Mouse (Mus musculus) heart, postnatal 0 days (tissue): ENCODE measurements around the gene Rp9. TPM values are rescaled to one million over a fixed set of nuclear protein-coding genes. Genes with fewer than 3 reads are reported as not detected.
A peak's percentile ranks its signal among the peaks of the same experiment; 100 is the strongest.

Experiments used
- ATAC-seq: fragments of 200-750 bp; cut with Nextera tagmentation; 2 replicates; pipeline ENCODE4 v1.8.0; 2017; ENCODE audit warnings: low read depth, moderate number of reproducible peaks, moderate library complexity; ENCODE audit not compliant: insufficient read depth
- DNase-seq: peaks from one replicate; pipeline ENCODE4 v3.0.0-alpha.2; 2016; ENCODE audit warnings: low spot score
- H3K27ac ChIP-seq: fragments of 300-500 bp; sonication (generic); 2 replicates; pipeline ENCODE4 v1.5.1; 2014; ENCODE audit warnings: low read depth, mild to moderate bottlenecking
- H3K27me3 ChIP-seq: fragments of 300-500 bp; sonication (generic); 2 replicates; pipeline ENCODE4 v1.6.1; 2014; ENCODE audit warnings: low read length, mixed read lengths; ENCODE audit not compliant: control insufficient read depth, insufficient read depth
- H3K36me3 ChIP-seq: fragments of 300-500 bp; sonication (generic); replicated peaks from 2 replicates; pipeline ENCODE4 v1.6.1; 2014; ENCODE audit warnings: low read length, mixed read lengths; ENCODE audit not compliant: control insufficient read depth, insufficient read depth
- H3K4me1 ChIP-seq: fragments of 300-500 bp; sonication (generic); 2 replicates; pipeline ENCODE4 v1.6.1; 2014; ENCODE audit warnings: antibody characterized with exemption; ENCODE audit not compliant: control insufficient read depth, insufficient read depth
- H3K4me2 ChIP-seq: fragments of 300-500 bp; sonication (generic); 2 replicates; pipeline ENCODE4 v1.6.1; 2014; ENCODE audit warnings: low read depth, mild to moderate bottlenecking, low read length, moderate library complexity
- H3K4me3 ChIP-seq: fragments of 300-500 bp; sonication (generic); 2 replicates; pipeline ENCODE4 v1.5.1; 2014; ENCODE audit warnings: low read depth, low read length
- H3K9ac ChIP-seq: fragments of 300-500 bp; sonication (generic); replicated peaks from 2 replicates; pipeline ENCODE4 v1.6.1; 2014; ENCODE audit warnings: low read depth, low read length, mixed read lengths
- H3K9me3 ChIP-seq: fragments of 300-500 bp; sonication (generic); replicated peaks from 2 replicates; pipeline ENCODE4 v1.6.1; 2016; ENCODE audit warnings: low read length; ENCODE audit not compliant: control insufficient read depth
- CTCF ChIP-seq: IDR thresholded peaks from 2 replicates; pipeline ENCODE4 v1.5.1; 2016; ENCODE audit warnings: antibody characterized with exemption, control low read depth, low read depth
- EP300 ChIP-seq: IDR thresholded peaks from 2 replicates; pipeline ENCODE4 v1.6.1; 2016; ENCODE audit warnings: antibody characterized with exemption, low read depth
- WGBS: fragments of 180-500 bp; shearing (Covaris S2); extraction: QIAGEN DNeasy Blood & Tissue Kit; methylation state at CpG from one replicate; pipeline ENCODE4 v1.1.7; 2014; 5-methylcytosine and 5-hydroxymethylcytosine counted together
- polyA plus RNA-seq: library from polyadenylated mRNA; unstranded; fragments of >200 nt; fragmentation: Nextera tagmentation; extraction: Ambion mirVana; gene quantifications from 2 replicates; pipeline ENCODE4 v1.2.1, GENCODE M21; 2015
- total RNA-seq: library from RNA; depleted of rRNA; stranded (reverse); fragments of >200 nt; gene quantifications from 2 replicates; pipeline ENCODE4 v1.2.3, GENCODE M21; 2014; ENCODE audit warnings: low replicate concordance

Gene Rp9
- total and polyA plus RNA-seq, 2 experiments from 2014 or later, result 41.5 to 50.9 TPM

DNA sequence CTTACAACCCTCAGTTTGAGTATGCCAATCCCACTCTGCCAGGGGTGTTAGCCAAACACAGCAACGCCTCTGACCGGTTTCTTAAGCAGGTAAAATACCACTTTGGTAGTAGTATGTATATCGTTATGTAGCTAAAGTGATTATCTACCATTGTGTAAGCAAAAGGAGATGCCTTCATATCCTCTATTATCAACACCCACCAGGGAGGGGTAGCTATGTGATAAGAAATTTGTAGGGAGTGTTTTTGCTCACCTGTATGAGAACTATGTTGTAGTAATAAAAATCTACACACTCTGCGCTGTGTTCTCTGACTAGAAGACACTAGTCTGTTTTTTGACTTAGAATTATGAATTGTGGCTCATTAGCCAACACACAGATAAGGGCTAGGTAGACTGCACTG, 44.8 kb downstream of the Rp9 start:
- H3K36me3 ChIP-seq, result no peaks in the 10 kb centered on the region
- H3K9me3 ChIP-seq, result no peaks in the 10 kb centered on the region
- DNase-seq (no peak), ATAC-seq (no peak)
- H3K9ac ChIP-seq, result no peak overlapping the region
- no peaks in the 10 kb centered on the region for H3K27me3 ChIP-seq
- 89% methylated on average over 4 of the region's 4 CpGs for WGBS
- H3K27ac ChIP-seq, result no peak overlapping the region
- no peak overlapping the region for H3K4me2 ChIP-seq
- H3K4me1 ChIP-seq, result peaks cover 6% of the 10 kb centered on the region; the same call in 1 of the 2 replicates
- no peak overlapping the region for H3K4me3 ChIP-seq
- TF ChIP-seq EP300 (no peak), CTCF (no peak)

DNA sequence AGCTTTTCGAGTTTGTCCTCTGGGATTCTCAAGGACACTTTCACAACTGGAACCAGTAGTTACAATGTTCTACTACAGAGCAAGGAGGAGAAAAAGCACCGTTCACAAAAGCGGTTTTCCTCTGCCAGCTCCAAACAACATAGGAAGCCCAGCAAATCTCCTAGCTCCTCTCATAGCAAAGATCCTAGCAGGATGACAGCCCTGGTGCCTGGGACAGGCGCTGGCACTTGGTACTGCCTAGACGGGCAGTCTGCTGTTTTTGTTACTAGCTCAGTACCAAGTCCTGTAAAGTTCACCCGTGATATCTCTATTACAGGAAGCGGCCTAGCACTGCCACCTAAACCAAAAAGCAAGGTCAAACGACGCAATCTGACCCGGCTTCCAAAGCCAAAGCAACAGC, 45.3 kb downstream of the Rp9 start:
- H3K27me3 ChIP-seq, result no peaks in the 10 kb centered on the region
- peak overlapping the region; percentile 9; the same call in 1 of the 2 replicates for H3K27ac ChIP-seq
- TF ChIP-seq EP300, result no peak
- no peak for TF ChIP-seq CTCF
- ATAC-seq (no peak), DNase-seq (no peak)
- H3K9me3 ChIP-seq, result no peaks in the 10 kb centered on the region
- H3K4me1 ChIP-seq, result 0 out of 2 replicates have a peak, but pooled peaks cover 5% of the 10 kb centered on the region
- no peaks in the 10 kb centered on the region for H3K36me3 ChIP-seq
- H3K9ac ChIP-seq, result no peak overlapping the region
- H3K4me2 ChIP-seq, result no peak overlapping the region
- 39% methylated on average over 10 of the region's 10 CpGs for WGBS
- no peak overlapping the region for H3K4me3 ChIP-seq

DNA sequence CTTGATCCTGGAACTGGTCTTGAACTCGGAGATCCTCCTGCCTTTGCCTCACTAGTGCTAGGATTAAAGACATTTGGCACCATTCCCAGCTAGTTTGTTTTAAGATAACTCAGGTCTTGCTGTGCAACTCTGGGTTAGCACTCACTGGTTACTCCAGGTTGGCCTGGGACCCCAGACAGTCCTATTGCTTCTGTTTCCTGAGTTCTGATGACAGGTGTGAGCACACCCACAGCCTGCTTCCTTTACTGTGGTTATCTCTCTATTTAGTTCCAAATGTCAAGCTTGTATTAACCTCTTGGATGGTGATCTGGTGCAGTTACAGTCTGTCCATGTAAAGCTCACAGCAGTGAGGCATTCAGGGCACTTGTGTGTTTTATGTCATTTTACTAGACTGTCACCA, 46.0 kb downstream of the Rp9 start:
- no peak for TF ChIP-seq CTCF
- no peak for TF ChIP-seq EP300
- no peak overlapping the region for H3K4me3 ChIP-seq
- no peaks in the 10 kb centered on the region for H3K36me3 ChIP-seq
- H3K9ac ChIP-seq, result no peak overlapping the region
- WGBS, result 33% methylated on average over 1 of the region's 1 CpGs
- H3K4me1 ChIP-seq, result 0 out of 2 replicates have a peak, but pooled peaks cover 5% of the 10 kb centered on the region
- H3K27ac ChIP-seq, result peak overlapping the region; percentile 9; the same call in 1 of the 2 replicates
- no peak overlapping the region for H3K4me2 ChIP-seq
- H3K9me3 ChIP-seq, result no peaks in the 10 kb centered on the region
- ATAC-seq (no peak), DNase-seq (no peak)
- no peaks in the 10 kb centered on the region for H3K27me3 ChIP-seq

DNA sequence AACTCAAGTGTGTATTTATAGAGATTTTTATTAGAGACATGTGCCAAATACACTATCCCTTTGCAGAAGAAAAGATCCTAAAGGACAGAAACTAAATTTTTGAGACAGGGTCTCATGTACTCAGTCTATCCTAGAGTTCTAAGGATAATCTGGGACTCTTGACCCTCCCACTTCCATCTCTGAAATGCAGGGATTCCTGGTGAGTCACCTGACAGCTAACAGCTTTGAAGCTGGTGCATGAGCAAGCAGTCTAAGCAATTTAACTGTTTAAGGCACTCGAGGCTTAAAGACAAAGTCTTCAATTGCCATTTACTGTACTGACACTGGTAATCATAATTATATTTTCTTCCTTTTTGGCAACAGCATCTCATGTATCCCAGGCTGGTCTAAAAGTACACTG, 47.0 kb downstream of the Rp9 start:
- ATAC-seq, result no peak
- 21% methylated on average over 1 of the region's 1 CpGs for WGBS
- Histone ChIP-seq H3K9me3 (no peaks in the 10 kb centered on the region), H3K4me1 (0 out of 2 replicates have a peak, but pooled peaks cover 5% of the 10 kb centered on the region), H3K27me3 (no peaks in the 10 kb centered on the region), H3K36me3 (no peaks in the 10 kb centered on the region), H3K9ac (no peak overlapping the region), H3K27ac (no peak overlapping the region), H3K4me3 (no peak overlapping the region), H3K4me2 (no peak overlapping the region)
- no peak for DNase-seq
- TF ChIP-seq CTCF, result no peak
- no peak for TF ChIP-seq EP300

DNA sequence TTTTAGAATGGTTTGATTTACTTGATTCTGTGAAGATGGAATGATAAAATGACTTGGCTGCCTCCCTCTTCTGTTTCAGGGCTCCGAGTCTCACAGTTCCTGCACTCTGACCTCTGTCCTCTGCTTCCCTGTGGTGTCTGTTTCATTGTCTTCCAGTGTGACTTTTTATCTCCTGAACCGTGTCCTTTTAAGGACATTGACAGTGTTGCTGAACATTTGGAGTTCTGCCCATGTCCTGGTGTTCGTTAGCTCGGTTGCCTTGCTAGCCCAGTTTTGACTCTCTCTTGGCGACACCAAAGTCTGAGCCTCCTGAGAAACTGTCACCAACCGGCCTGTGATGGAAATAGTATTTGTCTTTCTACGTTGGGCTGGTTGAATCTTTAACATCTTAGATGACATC, 49.1 kb downstream of the Rp9 start:
- ATAC-seq (peak; percentile 24; the same call in 1 of the 2 replicates), DNase-seq (peak; percentile 22)
- TF ChIP-seq CTCF (no peak), EP300 (no peak)
- Histone ChIP-seq H3K4me3 (no peak overlapping the region), H3K36me3 (no peaks in the 10 kb centered on the region), H3K9me3 (no peaks in the 10 kb centered on the region), H3K4me2 (no peak overlapping the region), H3K27ac (no peak overlapping the region), H3K27me3 (no peaks in the 10 kb centered on the region), H3K4me1 (0 out of 2 replicates have a peak, but pooled peaks cover 5% of the 10 kb centered on the region), H3K9ac (no peak overlapping the region)
- 21% methylated on average over 7 of the region's 7 CpGs for WGBS

DNA sequence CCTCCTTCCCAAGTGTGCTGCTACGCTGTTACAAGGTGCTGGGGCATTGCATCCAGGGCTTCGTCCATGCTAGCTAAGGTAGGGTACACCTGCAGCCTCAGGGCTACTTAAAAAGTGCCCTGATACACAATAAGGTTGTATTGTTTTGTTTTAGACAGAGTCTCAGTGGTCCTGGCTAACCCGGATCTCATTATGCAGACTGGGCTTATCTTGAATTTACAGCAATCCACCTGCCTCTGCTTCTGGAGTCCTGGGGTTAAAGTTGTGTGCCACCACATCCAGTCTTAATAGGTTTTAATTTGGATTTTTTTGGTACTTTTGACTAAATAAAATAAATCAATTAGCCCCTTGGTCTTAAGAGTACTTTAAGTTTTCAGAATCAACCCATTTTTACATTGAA, 49.7 kb downstream of the Rp9 start:
- Histone ChIP-seq H3K4me2 (no peak overlapping the region), H3K27me3 (no peaks in the 10 kb centered on the region), H3K9me3 (no peaks in the 10 kb centered on the region), H3K9ac (no peak overlapping the region), H3K27ac (no peak overlapping the region), H3K4me3 (no peak overlapping the region), H3K36me3 (no peaks in the 10 kb centered on the region), H3K4me1 (0 out of 2 replicates have a peak, but pooled peaks cover 5% of the 10 kb centered on the region)
- WGBS, result 76% methylated on average over 3 of the region's 3 CpGs
- no peak for DNase-seq
- ATAC-seq, result no peak
- no peak for TF ChIP-seq CTCF
- no peak for TF ChIP-seq EP300
